Mouse (Mus musculus): ENCODE data around the gene Tut7. TPM values are rescaled to one million over a fixed set of nuclear protein-coding genes. Genes with fewer than 3 reads are reported as not detected.
"Not testable (repeated sequence)": the region's sequence is repeated elsewhere in the genome, so short reads cannot be mapped to it uniquely, and the experiment has no call there.

Gene Tut7
- polyA plus RNA-seq, 1 experiment: 113 TPM

GRCm38 (mm10) chr13:59746164-59746563 lies 76.8 kb downstream of the Tut7 start:
- Histone ChIP-seq H3K4me3 (ENCODE audit: insufficient read depth, low read length) (no peak overlapping the region), H3K27ac (ENCODE audit: insufficient read depth, low read length) (no peak overlapping the region), H3K4me1 (ENCODE audit: control insufficient read depth, insufficient read depth, low read length) (no peaks in the 10 kb centered on the region)
- TF ChIP-seq POLR2A (IDR thresholded peaks at IDR 0.05; ENCODE audit: low read depth, low read length) (no peak), CTCF (IDR thresholded peaks at IDR 0.05; ENCODE audit: borderline replicate concordance, insufficient read depth, low read length) (no peak)

- Histone ChIP-seq H3K4me3 (ENCODE audit: insufficient read depth, low read length) (no peak overlapping the region), H3K27ac (ENCODE audit: insufficient read depth, low read length) (no peak overlapping the region), H3K4me1 (ENCODE audit: control insufficient read depth, insufficient read depth, low read length) (no peaks in the 10 kb centered on the region)
- TF ChIP-seq POLR2A (IDR thresholded peaks at IDR 0.05; ENCODE audit: low read depth, low read length) (no peak), CTCF (IDR thresholded peaks at IDR 0.05; ENCODE audit: borderline replicate concordance, insufficient read depth, low read length) (no peak)
Measured at GRCm38 (mm10) chr13:59745462-59745861, 77.5 kb downstream of the Tut7 start.

DNA sequence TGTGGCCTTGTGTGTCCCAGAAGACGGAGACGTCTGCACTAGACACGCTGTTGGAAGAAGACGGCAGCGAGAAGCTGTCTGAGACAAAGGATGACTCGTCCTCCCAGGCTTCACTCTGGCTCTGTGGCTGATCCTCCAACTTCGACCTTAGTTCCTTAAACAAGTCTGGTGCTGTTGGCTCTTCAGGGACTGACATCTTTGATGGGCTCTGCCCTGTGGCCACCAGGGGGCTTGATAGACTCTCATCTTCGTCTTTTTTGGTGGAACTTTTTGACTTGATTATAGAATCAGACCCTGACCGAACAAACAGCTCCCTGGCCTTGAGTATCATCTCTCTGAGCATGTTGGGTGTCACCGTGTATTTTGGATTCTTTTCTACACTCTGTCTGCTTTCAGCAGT lies 81.2 kb downstream of the Tut7 start:
- H3K4me1 ChIP-seq (ENCODE audit: control insufficient read depth, insufficient read depth, low read length): no peaks in the 10 kb centered on the region
- H3K27ac ChIP-seq (ENCODE audit: insufficient read depth, low read length): no peak overlapping the region
- H3K4me3 ChIP-seq (ENCODE audit: insufficient read depth, low read length): no peak overlapping the region
- TF ChIP-seq POLR2A (IDR thresholded peaks at IDR 0.05; ENCODE audit: low read depth, low read length) (no peak), CTCF (IDR thresholded peaks at IDR 0.05; ENCODE audit: borderline replicate concordance, insufficient read depth, low read length) (no peak)

- Histone ChIP-seq H3K27ac (ENCODE audit: insufficient read depth, low read length) (no peak overlapping the region), H3K4me3 (ENCODE audit: insufficient read depth, low read length) (no peak overlapping the region), H3K4me1 (ENCODE audit: control insufficient read depth, insufficient read depth, low read length) (no peaks in the 10 kb centered on the region)
- TF ChIP-seq CTCF (IDR thresholded peaks at IDR 0.05; ENCODE audit: borderline replicate concordance, insufficient read depth, low read length) (no peak), POLR2A (IDR thresholded peaks at IDR 0.05; ENCODE audit: low read depth, low read length) (no peak)
Measured at GRCm38 (mm10) chr13:59741096-59741495, 81.9 kb downstream of the Tut7 start.

- H3K4me1 ChIP-seq (ENCODE audit: control insufficient read depth, insufficient read depth, low read length): no peaks in the 10 kb centered on the region
- no peak overlapping the region for H3K27ac ChIP-seq (ENCODE audit: insufficient read depth, low read length)
- no peak overlapping the region for H3K4me3 ChIP-seq (ENCODE audit: insufficient read depth, low read length)
- TF ChIP-seq POLR2A (IDR thresholded peaks at IDR 0.05; ENCODE audit: low read depth, low read length) (no peak), CTCF (IDR thresholded peaks at IDR 0.05; ENCODE audit: borderline replicate concordance, insufficient read depth, low read length) (no peak)
Measured at GRCm38 (mm10) chr13:59739397-59739796, 83.5 kb downstream of the Tut7 start.

DNA sequence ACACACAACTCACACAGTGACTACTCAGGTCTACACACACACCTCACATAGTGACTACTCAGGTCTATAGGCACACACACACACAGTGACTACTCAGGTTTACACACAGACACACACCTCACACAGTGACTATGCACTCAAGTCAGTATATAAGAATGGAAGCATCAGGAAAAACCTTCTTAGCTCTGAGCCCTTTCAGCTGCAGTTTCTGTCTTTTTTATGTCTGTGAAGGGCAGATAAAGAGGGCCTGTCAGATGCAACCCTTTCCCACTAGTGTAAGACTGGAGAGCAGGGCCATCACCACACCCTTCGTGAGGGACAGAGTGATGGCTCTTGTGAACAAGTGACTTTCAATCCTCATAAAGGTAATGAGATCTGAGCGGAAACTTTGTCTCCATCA lies 84.5 kb downstream of the Tut7 start:
- Histone ChIP-seq H3K4me1 (ENCODE audit: control insufficient read depth, insufficient read depth, low read length) (no peaks in the 10 kb centered on the region), H3K27ac (ENCODE audit: insufficient read depth, low read length) (no peak overlapping the region), H3K4me3 (ENCODE audit: insufficient read depth, low read length) (no peak overlapping the region)
- TF ChIP-seq POLR2A (IDR thresholded peaks at IDR 0.05; ENCODE audit: low read depth, low read length): no peak
- no peak for TF ChIP-seq CTCF (IDR thresholded peaks at IDR 0.05; ENCODE audit: borderline replicate concordance, insufficient read depth, low read length)

GRCm38 (mm10) chr13:59735190-59735589 lies 87.8 kb downstream of the Tut7 start:
- H3K4me1 ChIP-seq (ENCODE audit: control insufficient read depth, insufficient read depth, low read length): no peaks in the 10 kb centered on the region
- TF ChIP-seq POLR2A (IDR thresholded peaks at IDR 0.05; ENCODE audit: low read depth, low read length) (no peak), CTCF (IDR thresholded peaks at IDR 0.05; ENCODE audit: borderline replicate concordance, insufficient read depth, low read length) (no peak)
- no peak overlapping the region for H3K27ac ChIP-seq (ENCODE audit: insufficient read depth, low read length)
- H3K4me3 ChIP-seq (ENCODE audit: insufficient read depth, low read length): no peak overlapping the region

DNA sequence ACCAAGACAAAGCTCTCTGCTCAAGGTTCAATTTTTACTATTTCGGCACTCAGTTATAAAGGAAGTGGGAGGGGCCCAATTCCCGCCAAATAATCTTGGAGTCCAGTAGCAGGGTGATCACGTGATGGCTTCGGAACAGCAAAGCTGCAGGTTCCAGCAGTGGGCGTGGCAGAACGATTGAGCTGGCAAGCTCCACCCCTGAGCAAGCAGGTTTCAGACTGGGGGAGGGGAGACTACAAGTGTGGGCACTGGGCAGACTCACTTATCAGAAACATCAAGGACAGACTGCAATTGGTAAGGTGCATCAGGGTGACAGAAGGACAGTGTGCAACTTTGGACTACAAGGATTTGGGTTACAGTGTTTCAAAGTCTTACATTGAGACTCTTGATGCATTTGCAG lies 88.6 kb downstream of the Tut7 start:
- H3K4me1 ChIP-seq (ENCODE audit: control insufficient read depth, insufficient read depth, low read length); H3K4me3 ChIP-seq (ENCODE audit: insufficient read depth, low read length); H3K27ac ChIP-seq (ENCODE audit: insufficient read depth, low read length): not testable (repeated sequence)

DNA sequence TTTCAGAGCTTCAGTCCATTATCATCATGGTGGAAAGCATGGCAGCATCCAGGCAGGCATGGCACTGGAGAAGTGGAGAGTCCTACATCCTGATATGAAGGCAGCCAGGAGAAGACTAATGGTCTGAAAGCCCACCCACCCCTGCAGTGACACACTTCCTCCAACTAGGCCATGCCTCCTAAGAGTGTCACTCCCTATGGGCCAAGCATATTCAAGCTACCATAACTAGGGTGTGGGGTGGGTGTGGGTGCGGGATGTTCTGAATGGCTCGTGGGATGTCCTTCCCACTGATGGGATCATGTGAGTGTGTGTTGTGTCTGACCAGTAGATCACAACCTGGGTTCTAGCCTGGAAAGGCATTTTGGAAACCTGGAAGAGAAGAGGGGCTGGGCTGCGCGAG lies 89.0 kb downstream of the Tut7 start:
- no peak overlapping the region for H3K4me3 ChIP-seq (ENCODE audit: insufficient read depth, low read length)
- no peak overlapping the region for H3K27ac ChIP-seq (ENCODE audit: insufficient read depth, low read length)
- no peak for TF ChIP-seq CTCF (IDR thresholded peaks at IDR 0.05; ENCODE audit: borderline replicate concordance, insufficient read depth, low read length)
- no peak for TF ChIP-seq POLR2A (IDR thresholded peaks at IDR 0.05; ENCODE audit: low read depth, low read length)
- H3K4me1 ChIP-seq (ENCODE audit: control insufficient read depth, insufficient read depth, low read length): no peaks in the 10 kb centered on the region

GRCm38 (mm10) chr13:59731652-59732051 lies 91.3 kb downstream of the Tut7 start, which contains the start of gene Spata31d1d:
Gene Spata31d1d, minus strand, starts transcription at chr13:59731752.
- Histone ChIP-seq H3K4me1 (ENCODE audit: control insufficient read depth, insufficient read depth, low read length) (no peaks in the 10 kb centered on the region), H3K4me3 (ENCODE audit: insufficient read depth, low read length) (no peak within 1 kb of the TSS), H3K27ac (ENCODE audit: insufficient read depth, low read length) (no peak within 1 kb of the TSS)
- no peak for TF ChIP-seq POLR2A (IDR thresholded peaks at IDR 0.05; ENCODE audit: low read depth, low read length)
- TF ChIP-seq CTCF (IDR thresholded peaks at IDR 0.05; ENCODE audit: borderline replicate concordance, insufficient read depth, low read length): no peak

All from embryonic fibroblast, embryonic 13.5 days (primary cell).